Mouse (Mus musculus) hindbrain, postnatal 0 days (tissue): ENCODE measurements at regions not wholly inside any gene's neighbourhood (a gene's known extent, or its start where the extent isn't known, plus 50 kb on each side); places are given as distances from the start of the nearest gene placed in this dataset.

Source experiments
- ATAC-seq: fragments of 200-750 bp; cut with Nextera tagmentation; 2 replicates; pipeline ENCODE4 v1.8.0; 2017; ENCODE audit warnings: mild to moderate bottlenecking, moderate TSS enrichment, moderate library complexity
- DNase-seq: peaks from one replicate; pipeline ENCODE4 v3.0.0-alpha.2; 2015; ENCODE audit warnings: low spot score
- H3K27ac ChIP-seq: fragments of 300-500 bp; sonication (generic); 2 replicates; pipeline ENCODE4 v1.5.1; 2014; ENCODE audit warnings: mild to moderate bottlenecking
- H3K27me3 ChIP-seq: fragments of 300-500 bp; sonication (generic); 2 replicates; pipeline ENCODE4 v1.6.1; 2014; ENCODE audit warnings: low read length, mixed read lengths; ENCODE audit not compliant: insufficient read depth
- H3K36me3 ChIP-seq: fragments of 300-500 bp; sonication (generic); 2 replicates; pipeline ENCODE4 v1.6.1; 2014; ENCODE audit warnings: low read length, mixed read lengths; ENCODE audit not compliant: insufficient read depth
- H3K4me1 ChIP-seq: fragments of 300-500 bp; sonication (generic); 2 replicates; pipeline ENCODE4 v1.6.1; 2014; ENCODE audit warnings: antibody characterized with exemption, low read length, mixed read lengths; ENCODE audit not compliant: insufficient read depth
- H3K4me2 ChIP-seq: fragments of 300-500 bp; sonication (generic); 2 replicates; pipeline ENCODE4 v1.6.1; 2014; ENCODE audit warnings: low read depth, mild to moderate bottlenecking, low read length, moderate library complexity, mixed read lengths
- H3K4me3 ChIP-seq: fragments of 300-500 bp; sonication (generic); 2 replicates; pipeline ENCODE4 v1.5.1; 2014; ENCODE audit warnings: low read length
- H3K9ac ChIP-seq: fragments of 300-500 bp; sonication (generic); replicated peaks from 2 replicates; pipeline ENCODE4 v1.6.1; 2014; ENCODE audit warnings: mild to moderate bottlenecking, low read length, moderate library complexity, mixed read lengths
- H3K9me3 ChIP-seq: fragments of 300-500 bp; sonication (generic); 2 replicates; pipeline ENCODE4 v1.6.1; 2016; ENCODE audit warnings: low read length, mixed read lengths
- CTCF ChIP-seq: IDR thresholded peaks from 2 replicates; pipeline ENCODE4 v1.5.1; 2016; ENCODE audit warnings: antibody characterized with exemption, control low read depth, low read depth
- WGBS: fragments of 180-500 bp; shearing (Covaris S2); extraction: QIAGEN DNeasy Blood & Tissue Kit; methylation state at CpG from one replicate; pipeline ENCODE4 v1.1.7; 2014; 5-methylcytosine and 5-hydroxymethylcytosine counted together

GRCm38 (mm10) chr4:105377469-105378187, 220.5 kb downstream of the Plpp3 start:
- WGBS, result 58% methylated on average over 11 of the region's 11 CpGs
- ATAC-seq (no peak), DNase-seq (no peak)
- no peaks in the 10 kb centered on the region for H3K4me1 ChIP-seq
- H3K9ac ChIP-seq, result no peak overlapping the region
- no peaks in the 10 kb centered on the region for H3K9me3 ChIP-seq
- H3K36me3 ChIP-seq, result no peaks in the 10 kb centered on the region
- no peak for TF ChIP-seq CTCF
- no peak overlapping the region for H3K27ac ChIP-seq
- no peak overlapping the region for H3K4me3 ChIP-seq
- no peak overlapping the region for H3K4me2 ChIP-seq
- no peaks in the 10 kb centered on the region for H3K27me3 ChIP-seq

GRCm38 (mm10) chr4:105384826-105385225, 227.7 kb downstream of the Plpp3 start:
- 74% methylated on average over 3 of the region's 3 CpGs for WGBS
- no peak for TF ChIP-seq CTCF
- DNase-seq, result no peak

DNA sequence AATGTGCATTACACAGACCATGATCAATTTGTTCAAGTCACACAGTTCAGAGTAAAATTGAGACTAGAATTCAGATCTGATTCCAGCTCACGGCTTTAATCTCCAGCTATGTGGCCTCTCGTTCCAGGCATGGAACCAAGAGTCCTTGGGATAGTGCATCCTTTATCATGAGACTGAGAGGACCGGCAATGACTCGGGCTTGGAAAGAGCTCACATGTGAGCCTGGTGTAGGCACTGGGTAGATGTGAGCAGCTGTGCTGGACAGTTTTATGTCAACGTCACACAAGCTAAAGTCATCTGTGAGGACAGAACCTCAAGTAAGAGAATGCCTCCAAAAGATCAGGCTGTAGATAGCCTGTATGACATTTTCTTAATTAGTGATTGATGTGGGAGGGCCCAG, 228.3 kb downstream of the Plpp3 start:
- DNase-seq (no peak), ATAC-seq (no peak)
- Histone ChIP-seq H3K4me2 (no peak overlapping the region), H3K9me3 (no peaks in the 10 kb centered on the region), H3K4me3 (no peak overlapping the region), H3K27ac (no peak overlapping the region), H3K27me3 (no peaks in the 10 kb centered on the region), H3K9ac (no peak overlapping the region), H3K4me1 (no peaks in the 10 kb centered on the region), H3K36me3 (no peaks in the 10 kb centered on the region)
- 88% methylated on average over 5 of the region's 5 CpGs for WGBS
- TF ChIP-seq CTCF, result no peak

More at GRCm38 (mm10) chr4:105384826-105385225, 227.7 kb downstream of the Plpp3 start:
- no peaks in the 10 kb centered on the region for H3K9me3 ChIP-seq
- no peak overlapping the region for H3K4me3 ChIP-seq
- no peak overlapping the region for H3K27ac ChIP-seq
- no peaks in the 10 kb centered on the region for H3K27me3 ChIP-seq
- ATAC-seq, result no peak
- H3K4me2 ChIP-seq, result no peak overlapping the region
- no peaks in the 10 kb centered on the region for H3K4me1 ChIP-seq
- H3K36me3 ChIP-seq, result no peaks in the 10 kb centered on the region
- no peak overlapping the region for H3K9ac ChIP-seq

GRCm38 (mm10) chr4:105390378-105390777, 233.2 kb downstream of the Plpp3 start:
- no peak for ATAC-seq
- DNase-seq, result peak; percentile 24
- Histone ChIP-seq H3K27ac (no peak overlapping the region), H3K4me1 (no peaks in the 10 kb centered on the region), H3K36me3 (no peaks in the 10 kb centered on the region), H3K4me3 (no peak overlapping the region), H3K9me3 (no peaks in the 10 kb centered on the region), H3K27me3 (no peaks in the 10 kb centered on the region), H3K9ac (no peak overlapping the region), H3K4me2 (no peak overlapping the region)
- WGBS, result 32% methylated on average over 5 of the region's 5 CpGs
- TF ChIP-seq CTCF, result no peak

GRCm38 (mm10) chr4:105394366-105394765, 237.2 kb downstream of the Plpp3 start:
- DNase-seq (no peak), ATAC-seq (no peak)
- H3K36me3 ChIP-seq, result no peaks in the 10 kb centered on the region
- no peak overlapping the region for H3K27ac ChIP-seq
- no peak overlapping the region for H3K4me2 ChIP-seq
- H3K9ac ChIP-seq, result no peak overlapping the region
- no peak overlapping the region for H3K4me3 ChIP-seq
- no peaks in the 10 kb centered on the region for H3K4me1 ChIP-seq
- no peaks in the 10 kb centered on the region for H3K27me3 ChIP-seq
- no peak for TF ChIP-seq CTCF
- no peaks in the 10 kb centered on the region for H3K9me3 ChIP-seq
- 47% methylated on average over 1 of the region's 1 CpGs for WGBS

DNA sequence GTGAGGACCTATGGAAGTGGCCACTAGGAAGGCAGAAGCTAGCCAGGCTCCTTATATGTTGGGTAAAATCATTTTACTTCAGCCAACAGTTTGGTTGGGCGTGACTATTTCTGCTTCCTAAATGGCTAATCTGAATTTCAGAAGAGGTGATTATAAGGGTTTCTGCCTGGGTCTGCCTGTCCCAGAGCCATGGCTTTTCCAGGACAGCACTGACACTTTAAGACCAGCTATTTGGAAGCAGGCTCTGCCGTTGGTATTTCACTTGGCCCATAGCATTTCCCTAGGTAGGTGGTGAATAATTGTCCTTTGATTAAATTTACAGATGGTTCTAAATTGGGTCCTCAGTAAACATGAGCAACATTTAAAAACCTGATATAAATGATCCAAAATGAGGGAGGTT, 240.3 kb downstream of the Plpp3 start:
- Histone ChIP-seq H3K27me3 (no peaks in the 10 kb centered on the region), H3K4me2 (no peak overlapping the region), H3K9ac (no peak overlapping the region), H3K4me3 (no peak overlapping the region), H3K4me1 (no peaks in the 10 kb centered on the region), H3K9me3 (no peaks in the 10 kb centered on the region), H3K36me3 (no peaks in the 10 kb centered on the region), H3K27ac (no peak overlapping the region)
- DNase-seq, result no peak
- no peak for TF ChIP-seq CTCF
- 77% methylated on average over 2 of the region's 2 CpGs for WGBS
- ATAC-seq, result no peak

DNA sequence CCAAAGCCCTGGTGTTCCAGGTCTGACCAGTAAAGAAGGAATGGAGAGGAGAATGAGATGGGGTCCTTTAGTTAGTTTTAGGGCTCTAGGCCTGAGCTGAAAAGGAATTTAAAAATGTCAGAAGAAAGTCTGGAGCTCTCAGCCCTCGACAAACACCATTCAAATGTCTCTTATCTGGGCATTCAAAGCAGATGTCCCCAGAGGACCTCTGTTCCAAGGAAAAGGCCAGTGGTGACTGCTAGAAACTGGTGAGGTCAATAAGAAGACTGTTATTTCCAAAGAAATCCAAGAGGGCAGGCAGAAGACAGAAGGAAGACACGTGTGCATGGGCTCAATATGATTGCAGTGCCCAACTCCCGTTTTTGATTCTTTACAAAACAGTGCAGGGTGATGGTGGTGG, 244.9 kb downstream of the Plpp3 start:
- Histone ChIP-seq H3K9me3 (no peaks in the 10 kb centered on the region), H3K4me1 (no peaks in the 10 kb centered on the region), H3K36me3 (no peaks in the 10 kb centered on the region), H3K27me3 (no peaks in the 10 kb centered on the region), H3K27ac (no peak overlapping the region), H3K9ac (no peak overlapping the region), H3K4me2 (no peak overlapping the region), H3K4me3 (no peak overlapping the region)
- no peak for TF ChIP-seq CTCF
- DNase-seq (no peak), ATAC-seq (no peak)
- 91% methylated on average over 3 of the region's 3 CpGs for WGBS
